Mouse (Mus musculus): ENCODE results near the gene Fam20c. TPM values are rescaled to one million over a fixed set of nuclear protein-coding genes. Genes with fewer than 3 reads are reported as not detected.
A peak's percentile ranks its signal among the peaks of the same experiment; 100 is the strongest.

Fam20c gene
- polyA plus RNA-seq, 1 experiment from 2014 or later, result 44.1 TPM

DNA sequence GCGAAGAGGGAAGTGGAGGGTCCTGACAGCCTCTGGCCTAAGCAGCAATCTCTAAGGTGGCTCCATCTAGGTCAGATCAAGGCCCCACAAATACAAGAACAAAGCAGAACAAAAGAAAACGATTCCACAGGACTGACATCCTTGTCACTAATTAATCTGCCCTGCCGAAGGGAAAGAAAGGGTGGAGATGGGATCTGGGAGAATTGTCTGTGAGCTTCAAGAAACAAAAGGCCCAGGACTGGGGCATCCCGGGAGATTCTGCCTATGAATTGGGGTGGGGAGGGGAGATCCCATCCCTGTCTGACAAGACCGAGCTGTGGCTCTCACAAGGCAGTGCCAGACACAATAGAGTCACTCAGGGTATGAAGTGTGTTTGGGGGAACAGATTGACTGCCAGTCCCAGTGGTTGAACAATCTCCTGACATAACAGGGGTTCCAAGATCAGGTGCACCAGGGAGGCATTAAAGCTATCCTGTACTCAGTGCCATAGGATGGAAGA, 7.6 kb downstream of the Fam20c start:
- H3K27me3 ChIP-seq, result peaks cover 4% of the 10 kb centered on the region; the same call in 1 of the 2 replicates
- no peak for ATAC-seq (ENCODE audit: low FRiP score)
- H3K4me1 ChIP-seq, result peaks cover 62% of the 10 kb centered on the region
- H3K4me3 ChIP-seq, result no peak overlapping the region
- H3K9me3 ChIP-seq (replicated peaks), result no peaks in the 10 kb centered on the region
- WGBS, result 28% methylated on average over 5 of the region's 5 CpGs
- H3K27ac ChIP-seq, result peak overlapping the region; percentile 76
- peaks cover 40% of the 10 kb centered on the region for H3K36me3 ChIP-seq
- H3K9ac ChIP-seq, result peak overlapping the region; percentile 41
- peak overlapping the region; percentile 26 for H3K4me2 ChIP-seq (replicated peaks)

DNA sequence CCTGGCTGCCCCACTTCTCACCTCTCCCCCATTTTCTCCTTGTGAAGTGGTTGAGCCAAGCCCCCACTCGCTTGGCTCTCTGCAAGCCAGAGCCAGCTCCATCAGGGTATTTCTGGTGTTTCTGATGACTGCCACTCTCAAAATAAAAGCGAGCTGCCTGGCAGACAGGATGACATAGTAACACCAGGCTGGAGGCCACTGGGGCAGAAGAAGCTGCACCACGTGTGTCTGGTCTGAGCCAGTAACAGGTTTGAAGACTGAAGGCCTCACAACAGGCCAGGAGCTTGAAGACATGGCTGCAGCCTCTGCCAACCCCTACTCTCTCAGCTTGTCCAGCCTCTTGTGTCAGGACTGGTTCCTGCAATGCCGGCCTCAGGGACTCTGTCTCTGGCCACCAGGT, 8.0 kb downstream of the Fam20c start:
- Histone ChIP-seq H3K4me2 (replicated peaks) (peak overlapping the region; percentile 26), H3K4me3 (no peak overlapping the region), H3K36me3 (peaks cover 45% of the 10 kb centered on the region), H3K9ac (peak overlapping the region; percentile 41; the same call in 1 of the 2 replicates), H3K9me3 (replicated peaks) (no peaks in the 10 kb centered on the region), H3K27me3 (peaks cover under 1% of the 10 kb centered on the region; the same call in 1 of the 2 replicates), H3K27ac (peak overlapping the region; percentile 76), H3K4me1 (peaks cover 57% of the 10 kb centered on the region)
- no peak for ATAC-seq (ENCODE audit: low FRiP score)
- WGBS, result 76% methylated on average over 4 of the region's 4 CpGs

DNA sequence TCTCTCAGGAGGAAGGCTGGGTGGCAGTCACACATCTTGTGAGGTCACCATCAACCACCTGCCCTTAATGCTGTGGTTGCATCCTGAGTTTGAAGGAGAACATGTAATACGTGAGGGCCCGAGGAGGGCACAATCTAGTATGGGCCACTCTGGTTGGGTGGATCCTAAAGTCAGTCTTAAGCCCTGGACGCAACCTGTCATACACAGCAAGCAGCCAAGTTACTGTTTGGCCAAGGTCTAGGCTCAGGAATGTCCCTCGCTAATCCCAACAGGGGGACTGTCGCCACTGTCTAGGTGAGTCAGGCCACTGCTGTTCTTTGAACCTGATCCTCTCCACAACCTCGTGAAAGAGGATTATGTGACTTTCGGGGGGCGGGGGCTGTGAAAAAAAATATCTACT, 10.3 kb downstream of the Fam20c start:
- Histone ChIP-seq H3K9me3 (replicated peaks) (no peaks in the 10 kb centered on the region), H3K27ac (no peak overlapping the region), H3K4me2 (replicated peaks) (no peak overlapping the region), H3K36me3 (peaks cover 63% of the 10 kb centered on the region), H3K4me3 (no peak overlapping the region), H3K27me3 (no peaks in the 10 kb centered on the region), H3K9ac (no peak overlapping the region), H3K4me1 (peaks cover 35% of the 10 kb centered on the region)
- no peak for ATAC-seq (ENCODE audit: low FRiP score)
- 82% methylated on average over 8 of the region's 8 CpGs for WGBS

DNA sequence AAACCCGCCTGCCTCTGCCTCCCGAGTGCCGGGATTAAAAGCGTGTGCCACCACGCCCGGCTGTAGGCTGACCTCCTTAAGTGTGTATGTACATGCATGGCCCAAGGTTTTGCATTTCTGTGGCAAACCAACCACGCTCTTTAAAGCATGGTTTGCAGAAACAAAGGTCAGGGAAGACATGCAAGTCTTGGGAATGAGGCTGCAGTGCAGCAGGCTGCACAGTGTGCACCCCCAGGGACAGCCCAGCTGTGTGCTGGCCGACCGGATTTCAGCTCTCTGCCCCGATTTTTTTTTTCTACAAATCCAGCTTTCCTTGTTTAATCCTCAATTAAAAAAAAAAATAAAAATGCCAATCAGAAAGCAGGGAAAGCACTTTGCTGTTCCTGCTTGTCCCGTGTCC, 13.3 kb downstream of the Fam20c start:
- 93% methylated on average over 11 of the region's 11 CpGs for WGBS
- Histone ChIP-seq H3K4me2 (replicated peaks) (no peak overlapping the region), H3K27ac (no peak overlapping the region), H3K9me3 (replicated peaks) (no peaks in the 10 kb centered on the region), H3K4me1 (peaks cover 5% of the 10 kb centered on the region), H3K4me3 (no peak overlapping the region), H3K36me3 (peaks cover 54% of the 10 kb centered on the region), H3K9ac (no peak overlapping the region), H3K27me3 (no peaks in the 10 kb centered on the region)
- ATAC-seq (ENCODE audit: low FRiP score), result no peak

DNA sequence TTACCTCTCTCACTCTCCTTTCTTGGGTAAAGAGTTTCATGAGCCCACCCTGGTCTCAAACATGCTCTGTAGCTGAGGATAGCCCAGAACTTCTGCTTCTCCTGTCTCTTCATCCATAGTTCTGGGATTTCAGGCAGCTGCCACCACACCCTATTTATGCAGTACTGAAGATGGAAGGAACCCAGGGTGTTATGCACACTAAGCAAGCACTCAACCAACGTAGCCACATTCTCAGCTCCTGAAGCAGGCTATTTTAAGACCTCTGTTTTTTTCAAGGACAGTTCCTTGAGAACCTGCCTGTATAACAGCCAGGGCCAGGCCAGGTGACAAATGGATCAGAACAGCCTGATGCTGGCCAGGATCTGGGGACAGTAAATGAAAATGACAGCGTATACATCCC, 14.4 kb downstream of the Fam20c start:
- Histone ChIP-seq H3K4me2 (replicated peaks) (no peak overlapping the region), H3K9ac (no peak overlapping the region), H3K9me3 (replicated peaks) (no peaks in the 10 kb centered on the region), H3K36me3 (peaks cover 64% of the 10 kb centered on the region), H3K27me3 (no peaks in the 10 kb centered on the region), H3K27ac (no peak overlapping the region), H3K4me1 (no peaks in the 10 kb centered on the region), H3K4me3 (no peak overlapping the region)
- no peak for ATAC-seq (ENCODE audit: low FRiP score)
- 83% methylated on average over 2 of the region's 2 CpGs for WGBS

DNA sequence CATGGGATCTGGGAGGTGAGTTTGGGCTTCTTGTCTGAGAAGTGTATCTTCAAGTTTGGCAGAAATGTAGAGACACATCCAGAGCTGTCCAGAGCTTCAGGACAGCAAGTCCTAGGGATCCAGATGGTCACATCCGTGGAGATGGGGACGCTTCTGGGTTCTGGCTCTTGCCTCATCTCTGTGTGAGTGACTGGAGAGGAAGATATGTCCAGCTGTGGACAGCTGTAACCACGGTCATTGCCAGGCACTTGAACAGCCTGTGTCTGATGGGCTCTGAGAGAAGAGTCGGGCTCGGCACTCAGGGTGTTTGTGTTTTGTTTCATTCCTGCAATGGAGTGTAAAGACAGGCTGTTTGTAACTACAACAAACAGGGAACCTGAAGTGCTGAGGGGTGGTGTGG, 14.8 kb downstream of the Fam20c start:
- 84% methylated on average over 5 of the region's 5 CpGs for WGBS
- H3K36me3 ChIP-seq, result peaks cover 64% of the 10 kb centered on the region

DNA sequence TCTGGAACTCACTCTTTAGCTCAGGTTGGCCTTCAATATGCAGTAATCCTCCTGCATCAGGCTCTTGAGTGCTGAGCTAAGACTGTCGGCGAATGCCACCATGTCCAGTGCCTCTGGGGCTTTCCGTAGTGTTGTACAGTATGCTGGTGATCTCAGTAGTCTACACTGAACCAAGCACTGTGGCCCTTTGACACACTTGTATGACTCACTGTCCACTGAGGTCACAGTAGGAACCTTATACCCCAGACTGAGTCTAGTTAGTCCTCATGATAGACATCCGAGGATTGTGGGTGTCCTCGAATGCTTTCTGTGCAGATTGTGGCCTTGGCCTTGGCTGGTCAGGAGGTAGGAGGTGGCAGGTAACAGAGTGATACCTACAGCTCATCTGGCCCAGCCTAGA, 20.8 kb downstream of the Fam20c start:
- Histone ChIP-seq H3K4me2 (replicated peaks) (no peak overlapping the region), H3K27me3 (no peaks in the 10 kb centered on the region), H3K36me3 (peaks cover 29% of the 10 kb centered on the region), H3K4me1 (peaks cover 27% of the 10 kb centered on the region), H3K9me3 (replicated peaks) (no peaks in the 10 kb centered on the region), H3K9ac (no peak overlapping the region), H3K4me3 (no peak overlapping the region), H3K27ac (no peak overlapping the region)
- ATAC-seq (ENCODE audit: low FRiP score), result no peak
- WGBS, result 92% methylated on average over 5 of the region's 5 CpGs

More for the DNA sequence above, 14.8 kb downstream of the Fam20c start:
- Histone ChIP-seq H3K4me1 (no peaks in the 10 kb centered on the region), H3K27ac (no peak overlapping the region), H3K27me3 (no peaks in the 10 kb centered on the region), H3K9me3 (replicated peaks) (no peaks in the 10 kb centered on the region), H3K9ac (no peak overlapping the region), H3K4me3 (no peak overlapping the region), H3K4me2 (replicated peaks) (no peak overlapping the region)
- no peak for ATAC-seq (ENCODE audit: low FRiP score)

DNA sequence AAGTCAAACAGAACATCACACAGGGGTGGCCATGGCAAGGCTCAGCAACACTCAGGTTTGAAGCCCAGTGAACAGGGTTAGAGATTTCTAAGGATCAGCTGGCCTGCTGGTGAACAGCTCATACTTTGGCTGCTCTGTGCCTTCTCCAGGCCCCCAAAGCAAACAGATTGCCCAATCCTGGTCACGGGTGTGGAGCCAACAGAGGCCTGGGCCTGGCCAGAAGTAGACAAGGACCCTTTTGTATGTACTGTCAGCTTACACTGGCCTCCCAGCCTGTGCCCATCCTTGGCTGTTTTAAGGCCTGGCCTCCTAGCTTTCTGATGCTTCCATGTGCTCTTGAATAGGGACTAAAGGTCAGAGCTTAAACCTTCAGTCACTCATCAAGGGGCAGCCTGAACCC, 22.0 kb downstream of the Fam20c start:
- Histone ChIP-seq H3K4me3 (no peak overlapping the region), H3K9me3 (replicated peaks) (no peaks in the 10 kb centered on the region), H3K36me3 (peaks cover 26% of the 10 kb centered on the region), H3K27me3 (no peaks in the 10 kb centered on the region), H3K9ac (no peak overlapping the region), H3K27ac (no peak overlapping the region), H3K4me2 (replicated peaks) (no peak overlapping the region), H3K4me1 (peaks cover 34% of the 10 kb centered on the region)
- ATAC-seq (ENCODE audit: low FRiP score), result no peak
- 71% methylated on average over 1 of the region's 1 CpGs for WGBS

- H3K27ac ChIP-seq, result peak overlapping the region; percentile 85
- peaks cover 20% of the 10 kb centered on the region; the same call in 1 of the 2 replicates for H3K36me3 ChIP-seq
- peak; percentile 89 for ATAC-seq (ENCODE audit: low FRiP score)
- H3K27me3 ChIP-seq, result no peaks in the 10 kb centered on the region
- peaks cover 44% of the 10 kb centered on the region for H3K4me1 ChIP-seq
- 0 out of 2 replicates have a peak overlapping the region, but pooled peaks have one; percentile 2 for H3K4me2 ChIP-seq (replicated peaks)
- H3K4me3 ChIP-seq, result no peak overlapping the region
- 0 out of 2 replicates have a peak overlapping the region, but pooled peaks have one; percentile 9 for H3K9ac ChIP-seq
- H3K9me3 ChIP-seq (replicated peaks), result no peaks in the 10 kb centered on the region
- 36% methylated on average over 9 of the region's 9 CpGs for WGBS
Observed at GRCm38 (mm10) chr5:138778731-138779463, 24.6 kb downstream of the Fam20c start.

GRCm38 (mm10) chr5:138779655-138780054, 25.3 kb downstream of the Fam20c start:
- H3K4me3 ChIP-seq, result no peak overlapping the region

DNA sequence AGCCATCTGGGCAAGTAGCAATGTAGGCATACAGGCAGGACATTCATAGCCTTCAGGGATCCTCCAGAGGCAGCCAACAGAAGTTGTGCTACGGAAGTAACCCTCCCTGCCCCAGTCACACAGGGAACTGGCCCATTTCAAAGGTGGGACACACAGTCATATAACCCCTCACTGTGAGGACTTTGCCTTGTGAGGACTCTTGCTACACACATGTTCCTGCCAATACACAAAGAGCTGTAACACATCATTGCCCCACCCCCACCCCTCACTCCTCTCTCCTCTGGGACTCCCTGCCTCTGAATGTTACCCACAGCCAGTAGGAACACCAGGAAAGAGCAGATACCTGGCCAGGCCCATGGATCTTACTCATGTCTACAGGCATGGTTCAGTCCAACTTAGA, 28.4 kb downstream of the Fam20c start:
- Histone ChIP-seq H3K27me3 (no peaks in the 10 kb centered on the region), H3K36me3 (peaks cover 19% of the 10 kb centered on the region; the same call in 1 of the 2 replicates), H3K4me2 (replicated peaks) (no peak overlapping the region), H3K9ac (no peak overlapping the region), H3K27ac (no peak overlapping the region; the same call in 1 of the 2 replicates), H3K4me3 (no peak overlapping the region), H3K4me1 (peaks cover 44% of the 10 kb centered on the region), H3K9me3 (replicated peaks) (no peaks in the 10 kb centered on the region)
- WGBS, result 88% methylated on average over 1 of the region's 1 CpGs
- ATAC-seq (ENCODE audit: low FRiP score), result no peak

More at GRCm38 (mm10) chr5:138779655-138780054, 25.3 kb downstream of the Fam20c start:
- ATAC-seq (ENCODE audit: low FRiP score), result no peak
- Histone ChIP-seq H3K9ac (no peak overlapping the region), H3K36me3 (peaks cover 24% of the 10 kb centered on the region; the same call in 1 of the 2 replicates), H3K27me3 (no peaks in the 10 kb centered on the region), H3K4me2 (replicated peaks) (no peak overlapping the region), H3K4me1 (peaks cover 46% of the 10 kb centered on the region), H3K27ac (peak overlapping the region; percentile 85), H3K9me3 (replicated peaks) (no peaks in the 10 kb centered on the region)
- WGBS, result 76% methylated on average over 3 of the region's 3 CpGs

DNA sequence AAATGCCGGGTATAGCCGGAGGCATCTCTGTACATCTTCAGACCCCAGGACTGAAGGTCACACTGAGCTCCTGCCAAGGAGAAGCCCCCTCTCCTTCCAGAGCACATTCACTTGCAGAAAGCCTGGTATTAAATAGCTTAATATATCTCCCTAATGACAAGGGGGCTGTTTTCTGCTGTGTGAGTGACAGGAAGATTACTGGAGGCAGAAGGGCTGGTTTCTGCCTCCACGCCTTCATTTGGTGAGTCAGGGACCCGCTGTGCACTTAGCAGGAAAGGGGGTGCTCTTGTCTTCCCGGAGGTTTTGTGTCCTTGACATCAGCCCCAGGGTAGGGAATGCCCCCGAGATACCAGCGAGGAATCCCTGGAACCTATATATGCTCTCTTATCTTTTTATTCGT, 28.9 kb downstream of the Fam20c start:
- no peak overlapping the region for H3K4me3 ChIP-seq
- H3K4me1 ChIP-seq, result peaks cover 45% of the 10 kb centered on the region
- peaks cover 19% of the 10 kb centered on the region; the same call in 1 of the 2 replicates for H3K36me3 ChIP-seq
- no peak overlapping the region for H3K4me2 ChIP-seq (replicated peaks)
- H3K9me3 ChIP-seq (replicated peaks), result no peaks in the 10 kb centered on the region
- no peaks in the 10 kb centered on the region for H3K27me3 ChIP-seq
- WGBS, result 85% methylated on average over 8 of the region's 8 CpGs
- no peak for ATAC-seq (ENCODE audit: low FRiP score)
- no peak overlapping the region for H3K9ac ChIP-seq
- no peak overlapping the region; the same call in 1 of the 2 replicates for H3K27ac ChIP-seq
